Mouse (Mus musculus): ENCODE measurements around the gene Zfp865.

The Zfp865 gene

GRCm38 (mm10) chr7:5016057-5016456 is 4.1 kb upstream of the Zfp865 start:
- peak; percentile 77 for DNase-seq

- peak; percentile 59 for DNase-seq
These were observed 3.3 kb upstream of the Zfp865 start for GRCm38 (mm10) chr7:5016920-5017319.

- peak; percentile 71 for DNase-seq
These were observed 2.8 kb upstream of the Zfp865 start for GRCm38 (mm10) chr7:5017352-5017751.

GRCm38 (mm10) chr7:5017931-5018330 is 2.2 kb upstream of the Zfp865 start:
- no peak for DNase-seq

- peak; percentile 61 for DNase-seq
These were observed 600 bp upstream of the Zfp865 start for GRCm38 (mm10) chr7:5019576-5019975.

GRCm38 (mm10) chr7:5020685-5021084 is 509 bp downstream of the Zfp865 start:
- DNase-seq, result peak; percentile 74

- DNase-seq, result no peak
These were observed 1.0 kb downstream of the Zfp865 start for GRCm38 (mm10) chr7:5021197-5021596.

- no peak for DNase-seq
These were observed 9.4 kb downstream of the Zfp865 start for GRCm38 (mm10) chr7:5029543-5029942.

GRCm38 (mm10) chr7:5029946-5030345 is 9.8 kb downstream of the Zfp865 start:
- no peak for DNase-seq

GRCm38 (mm10) chr7:5030554-5031275 is 10.5 kb downstream of the Zfp865 start:
- DNase-seq, result no peak

GRCm38 (mm10) chr7:5031496-5031895 is 11.3 kb downstream of the Zfp865 start:
- no peak for DNase-seq

- no peak for DNase-seq
These were observed 13.6 kb downstream of the Zfp865 start, which contains the start of gene 4632433K11Rik for GRCm38 (mm10) chr7:5033818-5034217. Gene 4632433K11Rik (plus strand): TSS chr7:5034118.

GRCm38 (mm10) chr7:5035628-5036027 is 15.5 kb downstream of the Zfp865 start:
- DNase-seq, result no peak

- no peak for DNase-seq
These were observed 16.0 kb downstream of the Zfp865 start for GRCm38 (mm10) chr7:5036136-5036535.

GRCm38 (mm10) chr7:5037026-5037425 is 16.9 kb downstream of the Zfp865 start:
- peak; percentile 51 for DNase-seq

- DNase-seq, result no peak
These were observed 17.3 kb downstream of the Zfp865 start for GRCm38 (mm10) chr7:5037467-5037866.

- peak; percentile 95 for DNase-seq
These were observed 18.0 kb downstream of the Zfp865 start, which contains the start of gene Zfp784 for GRCm38 (mm10) chr7:5038109-5038732. Gene Zfp784 (minus strand): TSS chr7:5038446.

GRCm38 (mm10) chr7:5038940-5039339 is 18.8 kb downstream of the Zfp865 start:
- DNase-seq, result no peak

- no peak for DNase-seq
These were observed 24.8 kb downstream of the Zfp865 start for GRCm38 (mm10) chr7:5044981-5045380.

GRCm38 (mm10) chr7:5046112-5046511 is 25.9 kb downstream of the Zfp865 start:
- no peak for DNase-seq

GRCm38 (mm10) chr7:5047313-5047712 is 27.1 kb downstream of the Zfp865 start:
- DNase-seq, result peak; percentile 73

GRCm38 (mm10) chr7:5051193-5052192 is 31.3 kb downstream of the Zfp865 start, which contains the start of gene Zfp580:
Gene Zfp580 (plus strand): TSS chr7:5051538.
- peak; percentile 82 for DNase-seq

GRCm38 (mm10) chr7:5052438-5052837 is 32.3 kb downstream of the Zfp865 start:
- peak; percentile 52 for DNase-seq

All from cerebellum, adult 9-10 months (tissue).